Mouse (Mus musculus) brain, embryonic 14.5 days (tissue): Measurements from ENCODE around the gene Timp3. TPM values are rescaled to one million over a fixed set of nuclear protein-coding genes. Genes with fewer than 3 reads are reported as not detected.
"Not testable (repeated sequence)": the region's sequence is repeated elsewhere in the genome, so short reads cannot be mapped to it uniquely, and the experiment has no call there.

Experiments used
- DNase-seq: peaks from one replicate; pipeline ENCODE4 v3.0.0-alpha.2; 2011; ENCODE audit warnings: low read depth
- CTCF ChIP-seq: fragments of 200-500 bp; IDR thresholded peaks from 2 replicates; pipeline ENCODE4 v1.5.1; 2012; ENCODE audit warnings: inconsistent platforms, mild to moderate bottlenecking, moderate library complexity, borderline replicate concordance; ENCODE audit not compliant: insufficient read depth, insufficient read length; ENCODE audit errors: extremely low read depth
- POLR2A ChIP-seq: fragments of 200-500 bp; IDR thresholded peaks from 2 replicates; pipeline ENCODE4 v1.6.1; 2012; ENCODE audit warnings: mild to moderate bottlenecking, inconsistent platforms, borderline replicate concordance; ENCODE audit not compliant: poor library complexity, insufficient read depth, insufficient read length, severe bottlenecking; ENCODE audit errors: extremely low read depth
- polyA plus RNA-seq: library from polyadenylated mRNA; depleted of rRNA; stranded (reverse); fragments of >200 nt; gene quantifications from 2 replicates; pipeline ENCODE4 v1.2.3, GENCODE M21; 2012

The Timp3 gene
- polyA plus RNA-seq, 1 experiment = 22.8 TPM

DNA sequence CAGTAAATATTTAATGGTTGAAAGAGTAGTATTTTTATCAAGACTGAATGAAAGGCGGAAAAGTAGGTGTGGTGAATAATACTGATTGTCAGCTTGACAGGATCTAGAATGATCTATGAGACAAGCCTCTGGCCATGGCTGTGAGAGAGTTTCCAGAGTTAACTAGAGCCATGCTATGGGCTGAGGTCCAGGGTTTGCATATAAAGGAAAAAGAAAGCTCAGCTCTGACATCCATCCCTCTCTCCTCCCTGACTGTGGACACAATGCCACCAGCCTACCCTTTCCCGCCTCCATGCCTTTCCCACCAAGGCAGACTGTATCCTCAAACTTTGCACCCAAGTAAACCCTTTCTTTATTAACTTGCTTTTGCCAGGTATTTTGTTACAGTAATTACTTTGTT lies 73.9 kb downstream of the Timp3 start:
- TF ChIP-seq CTCF = no peak
- TF ChIP-seq POLR2A = no peak
- no peak for DNase-seq

DNA sequence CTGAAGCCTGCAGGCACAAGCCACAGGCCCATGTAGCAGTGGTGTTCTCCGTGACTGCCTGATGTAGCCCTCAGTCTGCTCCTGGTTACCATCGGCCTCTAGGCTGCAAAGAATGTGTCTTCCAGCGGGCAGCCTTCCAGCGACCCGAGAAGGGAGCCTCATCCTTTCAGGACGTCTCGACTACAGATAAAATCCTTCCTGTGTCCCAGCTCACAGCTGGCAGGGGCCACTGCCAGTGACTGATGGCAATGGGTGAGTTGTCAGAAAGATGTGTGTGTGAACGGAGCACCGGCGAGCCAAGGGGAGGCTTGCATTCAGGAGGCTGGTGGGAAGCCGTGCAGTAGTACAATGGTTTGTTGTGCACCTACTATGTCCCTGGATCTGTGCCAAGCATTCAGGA lies 75.7 kb downstream of the Timp3 start:
- TF ChIP-seq CTCF (no peak), POLR2A (no peak)
- DNase-seq = peak; percentile 50

DNA sequence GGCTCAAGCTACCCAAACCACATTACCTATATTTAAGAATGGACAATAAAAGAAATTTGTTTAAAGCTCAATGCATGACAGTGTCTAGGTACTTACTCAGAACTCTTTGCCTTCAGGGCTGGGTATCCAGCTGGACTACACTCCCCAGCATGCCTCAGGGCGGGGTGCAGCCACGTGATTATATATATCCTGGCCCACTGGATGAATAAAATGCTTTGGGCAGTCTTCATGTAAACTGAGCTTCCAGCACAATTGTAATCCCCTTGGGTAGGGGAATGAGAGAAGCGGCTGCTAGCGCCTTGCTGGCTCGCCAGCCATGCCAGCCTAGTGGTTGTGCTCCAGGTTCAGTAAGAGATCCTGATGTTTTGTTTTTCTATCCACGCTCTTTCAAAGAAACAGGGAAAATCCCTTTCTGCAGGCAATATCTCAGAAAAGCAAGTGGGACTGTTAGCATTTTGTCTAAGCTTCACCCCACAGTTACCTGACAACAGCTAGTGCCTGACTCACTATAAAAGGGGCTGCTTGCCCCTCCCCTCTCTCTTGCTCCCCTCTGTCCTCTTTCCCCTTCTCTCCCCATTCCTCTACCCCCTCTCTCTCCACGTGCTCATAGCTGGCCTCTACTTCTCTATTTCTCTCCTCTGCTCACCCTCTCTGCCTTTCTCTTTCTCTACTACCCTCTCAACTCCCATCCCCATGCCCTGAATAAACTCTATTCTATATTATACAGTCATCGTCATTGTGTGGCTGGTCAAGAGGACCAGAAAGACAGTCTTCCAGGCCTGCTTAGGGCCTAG lies 76.4 kb downstream of the Timp3 start:
- DNase-seq = peak; percentile 72
- TF ChIP-seq POLR2A = no peak
- no peak for TF ChIP-seq CTCF

DNA sequence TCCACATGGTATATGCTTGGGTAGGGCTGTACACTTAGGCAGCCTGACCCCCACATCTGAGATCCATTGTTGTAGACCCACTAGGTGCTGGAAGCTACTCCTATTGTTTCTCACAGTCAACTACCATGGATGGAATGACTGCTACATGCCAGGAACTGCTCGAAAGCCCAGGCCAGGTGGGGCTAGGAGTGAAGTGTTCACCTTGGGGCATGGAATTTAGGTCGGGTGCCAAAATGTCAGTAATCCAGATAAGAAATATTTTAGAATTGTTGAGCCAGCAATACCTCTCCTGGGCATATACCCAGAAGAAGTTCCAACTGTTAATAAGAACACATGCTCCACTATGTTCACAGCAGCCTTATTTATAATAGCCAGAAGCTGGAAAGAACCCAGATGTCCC lies 78.6 kb downstream of the Timp3 start:
- DNase-seq = not testable (repeated sequence)

DNA sequence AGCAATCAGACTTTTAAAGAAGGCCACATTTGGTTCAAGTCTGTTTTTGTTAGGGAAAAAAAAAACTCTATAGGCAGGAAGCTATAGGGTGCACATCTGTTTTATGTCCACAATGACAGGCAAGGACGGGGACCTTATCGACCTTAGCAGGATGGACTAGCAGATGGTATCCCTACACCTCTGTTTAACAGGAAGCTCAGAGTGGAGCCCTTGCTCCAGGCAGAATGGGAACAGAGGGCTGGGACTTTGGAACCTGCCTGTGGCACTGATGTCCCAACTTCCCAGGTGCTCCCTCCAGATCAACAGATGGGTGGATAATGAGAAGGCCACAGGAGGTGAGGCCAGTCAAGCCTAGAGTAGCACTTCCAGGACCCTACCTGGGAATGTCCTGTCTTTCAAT lies 80.5 kb downstream of the Timp3 start:
- DNase-seq = no peak
- TF ChIP-seq CTCF (no peak), POLR2A (no peak)

DNA sequence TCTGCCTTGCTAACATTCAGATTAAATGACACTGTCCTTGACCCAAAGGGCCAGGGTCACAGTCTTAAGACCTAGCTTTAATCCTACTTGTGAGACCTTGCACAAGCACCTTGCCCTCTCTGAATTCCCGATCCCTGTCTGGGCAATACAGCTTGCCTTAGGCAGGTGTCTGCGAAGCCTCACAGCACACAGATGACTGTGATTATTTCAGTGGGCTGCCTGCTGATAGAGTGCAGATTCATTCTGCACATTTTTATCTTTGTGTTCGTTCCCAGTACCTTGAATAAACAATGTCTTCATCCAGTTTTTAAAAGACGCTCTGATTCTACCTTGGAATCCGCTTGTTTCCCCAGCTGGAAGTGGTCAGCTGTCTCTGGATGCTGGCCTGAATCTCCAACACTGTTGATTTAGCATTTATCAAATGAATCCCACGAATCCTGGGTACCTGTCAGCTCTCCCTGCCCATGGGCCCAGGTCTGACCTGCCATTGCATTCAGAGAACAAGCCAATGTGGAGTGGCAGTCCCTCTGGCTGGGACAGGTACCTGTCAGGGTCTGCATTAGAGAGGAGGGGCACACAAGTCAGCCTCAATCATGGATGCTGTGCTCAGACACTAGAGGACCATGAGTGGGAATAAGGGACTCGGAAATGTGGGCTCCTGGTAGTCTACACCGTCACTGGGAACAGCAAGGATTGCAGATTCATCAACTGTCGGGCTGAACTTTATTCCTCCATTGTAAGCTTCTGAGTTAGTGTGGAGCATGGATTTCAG lies 81.2 kb downstream of the Timp3 start:
- no peak for TF ChIP-seq POLR2A
- TF ChIP-seq CTCF = no peak
- DNase-seq = no peak

DNA sequence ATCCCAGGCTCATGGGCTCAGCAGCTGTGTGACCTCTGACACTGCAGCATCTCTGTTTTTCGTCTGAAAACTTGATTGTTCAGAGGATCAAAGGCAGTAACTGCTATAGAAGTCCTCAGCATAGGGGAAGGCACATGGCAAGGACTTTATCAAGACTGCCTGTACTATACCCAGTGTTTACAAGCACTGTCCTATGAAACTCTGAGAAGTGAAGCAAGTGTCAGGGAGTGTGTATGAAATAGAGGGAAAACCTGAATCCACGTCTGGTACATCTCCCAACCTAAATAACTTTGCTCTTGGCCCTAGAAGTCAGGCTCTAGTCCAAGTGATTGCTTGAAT lies 81.7 kb downstream of the Timp3 start:
- no peak for TF ChIP-seq CTCF
- TF ChIP-seq POLR2A = no peak

DNA sequence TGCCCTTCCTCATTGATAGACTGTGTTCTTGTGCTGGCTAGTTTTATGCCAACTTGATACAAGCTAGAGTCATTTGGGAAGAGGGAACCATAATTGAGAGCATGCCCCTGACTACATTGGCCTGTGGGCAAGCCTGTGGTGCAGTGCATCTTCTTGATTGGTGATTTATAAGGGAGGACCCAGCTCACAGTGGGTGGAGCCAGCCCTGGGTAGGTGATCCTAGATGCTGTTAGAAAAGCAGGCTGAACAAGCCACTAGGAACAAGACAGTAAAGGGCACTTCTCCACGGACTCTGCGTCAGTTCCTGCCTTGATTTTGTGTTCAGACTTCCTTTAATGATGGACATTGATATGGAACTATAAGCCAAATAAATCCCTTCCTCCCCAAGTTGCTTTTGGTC lies 84.5 kb downstream of the Timp3 start:
- DNase-seq = no peak

More for the DNA sequence above, 81.7 kb downstream of the Timp3 start:
- no peak for DNase-seq

DNA sequence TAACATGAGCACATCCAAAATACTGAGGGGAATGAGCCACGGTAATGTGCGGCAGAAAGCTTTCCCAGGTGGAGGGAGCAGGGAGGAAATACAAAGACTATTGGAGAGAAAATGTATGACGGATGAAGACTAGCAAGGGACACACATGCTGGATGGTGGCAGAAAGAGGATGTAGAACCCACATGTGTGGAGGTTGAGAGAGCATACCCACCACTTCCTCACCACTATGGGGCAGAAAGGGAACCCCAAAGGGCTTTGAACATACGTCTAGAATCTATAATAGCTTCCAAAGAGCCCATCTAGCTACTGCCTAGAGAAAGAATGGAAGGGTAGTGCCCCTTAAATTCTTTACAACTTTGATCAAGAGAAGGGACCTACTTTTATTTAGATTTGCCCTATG lies 85.5 kb downstream of the Timp3 start:
- no peak for DNase-seq
- TF ChIP-seq CTCF (no peak), POLR2A (no peak)

More for the DNA sequence above, 84.5 kb downstream of the Timp3 start:
- no peak for TF ChIP-seq POLR2A
- TF ChIP-seq CTCF = no peak

DNA sequence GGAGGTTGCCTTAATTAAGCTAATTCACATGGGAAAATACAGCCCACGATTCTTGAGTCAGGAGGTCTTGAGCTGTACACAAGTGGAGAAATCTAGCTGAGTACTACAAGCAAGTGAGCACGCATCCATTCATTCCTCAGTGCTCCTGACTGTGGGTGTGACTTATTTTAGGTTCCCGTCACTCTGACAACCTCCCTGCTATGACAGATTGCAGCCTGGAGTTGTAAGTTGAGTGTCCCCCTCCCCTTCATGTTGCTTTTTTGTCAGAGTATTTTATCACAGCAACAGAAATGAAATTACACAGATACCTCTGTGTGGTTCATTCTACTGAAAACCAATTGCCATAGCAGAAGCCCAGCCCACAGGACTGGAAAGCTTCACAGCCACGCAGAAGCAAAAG lies 86.1 kb downstream of the Timp3 start:
- TF ChIP-seq CTCF = no peak
- DNase-seq = no peak

DNA sequence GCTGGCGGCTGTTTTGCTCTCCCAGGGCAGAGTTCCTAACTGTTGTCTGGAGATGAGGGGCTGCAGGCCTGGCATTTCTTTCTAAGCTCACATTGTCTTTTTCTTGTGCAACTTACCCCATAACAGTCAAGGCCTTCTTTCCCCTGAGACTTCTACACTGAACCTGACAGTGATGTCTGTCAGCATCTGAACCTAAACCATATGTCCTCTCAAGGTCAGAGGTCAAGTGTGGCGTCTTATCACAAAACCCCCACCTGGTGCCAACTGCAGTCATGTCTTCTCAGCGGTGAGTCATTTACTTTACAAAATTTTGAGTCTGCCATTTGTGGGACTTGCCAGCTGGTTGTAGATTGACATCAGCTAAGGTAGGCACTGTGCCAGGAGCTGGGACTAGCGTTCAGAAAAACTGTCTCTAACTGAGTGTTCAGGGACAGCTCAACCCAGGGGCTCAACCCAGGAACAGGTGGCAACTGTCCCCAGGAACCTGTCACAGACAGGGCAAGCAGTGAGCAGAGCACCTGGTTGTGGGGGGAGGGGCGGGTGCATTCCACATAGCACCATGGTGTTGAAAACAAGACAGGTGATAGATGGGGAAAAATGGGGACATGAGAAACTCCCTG lies 87.8 kb downstream of the Timp3 start:
- peak; percentile 76 for DNase-seq
- TF ChIP-seq CTCF (no peak), POLR2A (no peak)

DNA sequence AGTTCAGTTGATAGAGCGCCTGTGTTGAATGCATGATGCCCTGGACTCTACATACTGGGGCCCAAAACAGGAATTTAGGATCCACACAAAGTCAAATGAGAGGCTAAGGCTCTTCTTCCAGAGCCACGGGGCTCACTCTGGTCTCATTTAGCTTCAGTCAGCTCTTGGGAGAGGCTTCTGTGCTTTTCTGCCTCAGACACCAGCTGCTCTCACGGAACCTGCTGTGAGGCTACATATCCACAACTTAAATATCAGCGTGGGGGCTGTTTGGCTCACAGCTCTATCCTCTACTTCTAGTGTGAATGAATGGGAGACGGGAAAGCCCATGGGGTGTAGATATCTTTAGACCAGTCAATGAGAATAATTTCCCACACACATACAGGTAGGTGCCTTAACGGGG lies 88.6 kb downstream of the Timp3 start:
- peak; percentile 47 for DNase-seq
- TF ChIP-seq POLR2A (no peak), CTCF (no peak)

DNA sequence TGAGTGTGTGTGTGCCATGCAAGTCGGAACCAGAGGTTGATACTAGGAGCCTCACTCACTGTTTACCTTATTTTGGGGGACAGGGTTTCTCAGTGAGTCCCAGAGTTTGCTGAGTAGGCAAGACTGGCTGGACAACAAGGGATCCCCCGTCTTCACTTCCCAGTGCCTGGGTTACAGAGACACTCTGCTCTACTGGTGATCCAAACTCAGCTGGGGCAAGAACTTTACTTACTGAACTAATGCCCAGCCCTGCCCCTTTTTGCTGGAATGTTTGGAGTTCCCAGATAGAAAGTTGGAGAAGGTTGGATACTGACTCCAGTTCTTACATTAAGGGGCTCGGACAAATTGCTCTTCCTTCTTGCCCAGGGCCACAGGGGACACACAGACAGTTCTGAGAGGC lies 89.2 kb downstream of the Timp3 start:
- no peak for TF ChIP-seq POLR2A
- TF ChIP-seq CTCF = no peak
- no peak for DNase-seq
